Mouse (Mus musculus) heart, postnatal 0 days (tissue): ENCODE measurements around the gene 4930442H23Rik.

Experiments used
- CTCF ChIP-seq: IDR thresholded peaks from 2 replicates; pipeline ENCODE4 v1.5.1; 2016; ENCODE audit warnings: antibody characterized with exemption, control low read depth, low read depth
- EP300 ChIP-seq: IDR thresholded peaks from 2 replicates; pipeline ENCODE4 v1.6.1; 2016; ENCODE audit warnings: antibody characterized with exemption, low read depth

- TF ChIP-seq CTCF (no peak), EP300 (0 out of 2 replicates have a peak, but pooled peaks have one; percentile 1)
Observed at GRCm38 (mm10) chr10:81137252-81138130, 46.2 kb downstream of the 4930442H23Rik start.
